Mouse (Mus musculus) heart, postnatal 0 days (tissue): ENCODE results near the gene Adam1a.

Experiments
- CTCF ChIP-seq: IDR thresholded peaks from 2 replicates; pipeline ENCODE4 v1.5.1; 2016; ENCODE audit warnings: antibody characterized with exemption, control low read depth, low read depth
- EP300 ChIP-seq: IDR thresholded peaks from 2 replicates; pipeline ENCODE4 v1.6.1; 2016; ENCODE audit warnings: antibody characterized with exemption, low read depth

- TF ChIP-seq CTCF (no peak), EP300 (no peak)
Measured at GRCm38 (mm10) chr5:121474610-121475009, 70.7 kb downstream of the Adam1a start.
